Mouse (Mus musculus) CD4-positive, CD25-positive, alpha-beta regulatory T cell, adult 2 months (primary cell): ENCODE measurements around the gene Psmg4.

Experiments
- DNase-seq: peaks from one replicate; pipeline ENCODE4 v3.0.0-alpha.2; 2012; ENCODE audit warnings: low read depth, low spot score

The Psmg4 gene

GRCm38 (mm10) chr13:34162491-34163303 lies at the start of gene Psmg4:
Gene Psmg4 (plus strand): TSS chr13:34162964.
- peak; percentile 95 for DNase-seq

- DNase-seq, result no peak
Observed at GRCm38 (mm10) chr13:34113086-34113485, 49.7 kb upstream of the Psmg4 start.

- DNase-seq, result peak; percentile 20
Observed at GRCm38 (mm10) chr13:34114654-34115053, 48.1 kb upstream of the Psmg4 start.

- no peak for DNase-seq
Observed at GRCm38 (mm10) chr13:34116508-34116907, 46.3 kb upstream of the Psmg4 start.

GRCm38 (mm10) chr13:34118816-34119215 lies 43.9 kb upstream of the Psmg4 start:
- DNase-seq, result no peak

- no peak for DNase-seq
Observed at GRCm38 (mm10) chr13:34119406-34119805, 43.4 kb upstream of the Psmg4 start.

- no peak for DNase-seq
Observed at GRCm38 (mm10) chr13:34120536-34120935, 42.2 kb upstream of the Psmg4 start.

- no peak for DNase-seq
Observed at GRCm38 (mm10) chr13:34125711-34126110, 37.1 kb upstream of the Psmg4 start.

- DNase-seq, result no peak
Observed at GRCm38 (mm10) chr13:34128276-34129114, 34.3 kb upstream of the Psmg4 start.

GRCm38 (mm10) chr13:34129485-34130225 lies 33.1 kb upstream of the Psmg4 start:
- peak; percentile 64 for DNase-seq

GRCm38 (mm10) chr13:34130226-34130731 lies 32.5 kb upstream of the Psmg4 start, which contains the start of gene Tubb2b:
Gene Tubb2b (minus strand): TSS chr13:34130466.
- DNase-seq, result peak; percentile 69

- DNase-seq, result peak; percentile 74
Observed at GRCm38 (mm10) chr13:34131011-34131707, 31.6 kb upstream of the Psmg4 start.

GRCm38 (mm10) chr13:34131708-34132060 lies 31.1 kb upstream of the Psmg4 start:
- DNase-seq, result peak; percentile 79

GRCm38 (mm10) chr13:34132299-34132698 lies 30.5 kb upstream of the Psmg4 start:
- DNase-seq, result peak; percentile 22

- DNase-seq, result no peak
Observed at GRCm38 (mm10) chr13:34132875-34133274, 29.9 kb upstream of the Psmg4 start.

- DNase-seq, result no peak
Observed at GRCm38 (mm10) chr13:34133326-34134071, 29.3 kb upstream of the Psmg4 start.

GRCm38 (mm10) chr13:34134276-34134675 lies 28.5 kb upstream of the Psmg4 start:
- no peak for DNase-seq

GRCm38 (mm10) chr13:34136605-34137004 lies 26.2 kb upstream of the Psmg4 start:
- no peak for DNase-seq

GRCm38 (mm10) chr13:34143389-34143788 lies 19.4 kb upstream of the Psmg4 start:
- no peak for DNase-seq

GRCm38 (mm10) chr13:34146916-34147315 lies 15.8 kb upstream of the Psmg4 start:
- DNase-seq, result no peak
